Mouse (Mus musculus) cerebellum, postnatal 36 days (tissue): ENCODE measurements around the gene Ssna1.
"Not testable (repeated sequence)": the region's sequence is repeated elsewhere in the genome, so short reads cannot be mapped to it uniquely, and the experiment has no call there.

ENCODE experiments used
- DNase-seq, 2 experiments: peaks; one replicate each; pipeline ENCODE4 v3.0.0; 2021 to 2022; ENCODE audit warnings: mixed read lengths in 2 of 2

Gene Ssna1

GRCm38 (mm10) chr2:25258887-25259286, 13.4 kb downstream of the Ssna1 start:
- no peak for DNase-seq

GRCm38 (mm10) chr2:25257250-25257649, 15.0 kb downstream of the Ssna1 start:
- not testable (repeated sequence) for DNase-seq

- DNase-seq, result peak; percentile 49 to 55
These were observed 15.7 kb downstream of the Ssna1 start for GRCm38 (mm10) chr2:25256443-25257109.

- DNase-seq, result peak; percentile 89
These were observed 16.9 kb downstream of the Ssna1 start, which contains the start of gene Tmem203 for GRCm38 (mm10) chr2:25255284-25255779. Tmem203 (plus strand) TSS chr2:25255439.

GRCm38 (mm10) chr2:25252331-25252730, 19.9 kb downstream of the Ssna1 start:
- no peak for DNase-seq

GRCm38 (mm10) chr2:25246183-25247072, 25.8 kb downstream of the Ssna1 start, which contains the start of gene AL732309.1:
AL732309.1 (minus strand) TSS chr2:25246863.
- peak in 1 of 2 experiments; percentile 60 for DNase-seq

- no peak for DNase-seq
These were observed 28.1 kb downstream of the Ssna1 start for GRCm38 (mm10) chr2:25244144-25244543.

GRCm38 (mm10) chr2:25243342-25243741, 28.9 kb downstream of the Ssna1 start:
- DNase-seq, result no peak

- DNase-seq, result peak; percentile 60 to 61
These were observed 30.1 kb downstream of the Ssna1 start, which contains the start of the genes Rnf208 and Cysrt1 for GRCm38 (mm10) chr2:25242101-25242506. Rnf208 (plus strand) TSS chr2:25242255. Cysrt1 (minus strand) TSS chr2:25242452.

GRCm38 (mm10) chr2:25241438-25241775, 30.8 kb downstream of the Ssna1 start:
- no peak for DNase-seq

GRCm38 (mm10) chr2:25240723-25241437, 31.4 kb downstream of the Ssna1 start:
- peak; percentile 72 to 74 for DNase-seq

- DNase-seq, result peak in 1 of 2 experiments; percentile 19
These were observed 31.9 kb downstream of the Ssna1 start for GRCm38 (mm10) chr2:25240310-25240709.

GRCm38 (mm10) chr2:25239766-25240165, 32.5 kb downstream of the Ssna1 start:
- no peak for DNase-seq

GRCm38 (mm10) chr2:25238106-25238505, 34.1 kb downstream of the Ssna1 start:
- DNase-seq, result no peak

- no peak for DNase-seq
These were observed 34.7 kb downstream of the Ssna1 start for GRCm38 (mm10) chr2:25237522-25237921.

GRCm38 (mm10) chr2:25236614-25237013, 35.6 kb downstream of the Ssna1 start, which contains the start of gene Rnf224:
Rnf224 (minus strand) TSS chr2:25236787.
- DNase-seq, result no peak

- DNase-seq, result no peak
These were observed 37.6 kb downstream of the Ssna1 start for GRCm38 (mm10) chr2:25234551-25235220.

- DNase-seq, result no peak
These were observed 38.2 kb downstream of the Ssna1 start, which contains the start of gene Slc34a3 for GRCm38 (mm10) chr2:25234050-25234449. Slc34a3 (minus strand) TSS chr2:25234364.

GRCm38 (mm10) chr2:25233421-25233820, 38.8 kb downstream of the Ssna1 start:
- DNase-seq, result no peak

GRCm38 (mm10) chr2:25231038-25231437, 41.2 kb downstream of the Ssna1 start:
- DNase-seq, result no peak

- no peak for DNase-seq
These were observed 41.7 kb downstream of the Ssna1 start for GRCm38 (mm10) chr2:25230581-25230980.

GRCm38 (mm10) chr2:25229582-25229981, 42.7 kb downstream of the Ssna1 start:
- no peak for DNase-seq
